Mouse (Mus musculus) B cell, adult 62 days (primary cell): Measurements from ENCODE around the gene Mafb. TPM values are rescaled to one million over a fixed set of nuclear protein-coding genes. Genes with fewer than 3 reads are reported as not detected.

Experiments used
- total RNA-seq: library from RNA; stranded (reverse); gene quantifications from 4 replicates; pipeline ENCODE4 v1.2.4, GENCODE M21; 2023

The Mafb gene
- total RNA-seq: 1.3 to 2.2 TPM (median 1.8 TPM) in 4 replicates

DNA sequence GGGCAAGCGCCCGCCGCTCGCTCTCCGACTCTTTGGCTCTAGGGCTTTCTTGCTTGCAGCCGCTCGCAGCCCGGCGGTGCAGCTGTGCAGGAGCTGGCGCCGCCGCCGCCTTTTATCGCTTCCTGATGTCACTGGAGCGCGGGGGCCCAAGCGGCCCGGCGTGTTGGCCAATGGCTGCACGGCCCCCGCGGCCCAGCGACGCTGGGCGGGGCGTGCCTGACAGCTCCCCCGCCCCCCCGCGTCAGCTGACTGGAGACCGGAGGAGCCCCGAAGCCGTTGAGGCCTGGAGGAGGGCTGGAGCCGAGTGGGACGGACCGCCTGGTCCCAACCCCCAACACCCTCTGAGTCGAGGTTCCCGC is at the start of gene Mafb:
Gene Mafb, minus strand, starts transcription at position 86 of the 359 bp plus-strand sequence.

DNA sequence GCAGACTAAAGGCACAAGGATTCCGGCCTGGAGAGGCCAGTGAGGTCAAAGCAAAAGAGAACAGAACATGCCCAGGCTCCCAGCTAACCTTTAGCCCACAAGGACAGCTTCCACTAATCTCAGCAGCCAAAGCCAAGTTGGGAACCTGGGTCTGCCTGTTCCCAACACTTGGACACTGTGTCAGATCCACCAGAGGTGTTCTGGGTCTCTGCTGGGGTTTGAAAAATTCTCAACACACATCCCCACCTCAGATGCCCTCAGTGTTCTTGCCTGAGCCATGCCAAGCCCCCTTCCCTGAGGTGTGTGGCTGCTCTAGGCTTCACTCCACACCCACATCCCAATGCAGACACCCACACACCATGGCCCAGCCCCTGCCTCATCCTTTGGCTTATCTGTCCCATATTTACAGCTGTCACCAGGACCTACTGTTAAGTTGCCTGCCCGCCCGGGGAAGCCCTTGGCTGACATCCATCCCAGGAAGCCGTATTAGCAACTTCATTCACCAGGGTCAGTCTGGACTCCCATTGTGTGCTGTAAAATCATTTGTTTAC is 32.7 kb downstream of the Mafb start, which contains the start of gene Gm826:
Gene Gm826, minus strand, starts transcription at position 52 of the 551 bp plus-strand sequence.

Other genes starting within 250 kb of the Mafb start
- not detected in 4 replicates for gene Gm826, start 32.9 kb downstream of the Mafb start, total RNA-seq